Mouse (Mus musculus): ENCODE measurements around the gene Rab17. TPM values are rescaled to one million over a fixed set of nuclear protein-coding genes. Genes with fewer than 3 reads are reported as not detected.

Rab17 gene
- polyA plus RNA-seq, 2 experiments = 1.8 to 4.2 TPM

DNA sequence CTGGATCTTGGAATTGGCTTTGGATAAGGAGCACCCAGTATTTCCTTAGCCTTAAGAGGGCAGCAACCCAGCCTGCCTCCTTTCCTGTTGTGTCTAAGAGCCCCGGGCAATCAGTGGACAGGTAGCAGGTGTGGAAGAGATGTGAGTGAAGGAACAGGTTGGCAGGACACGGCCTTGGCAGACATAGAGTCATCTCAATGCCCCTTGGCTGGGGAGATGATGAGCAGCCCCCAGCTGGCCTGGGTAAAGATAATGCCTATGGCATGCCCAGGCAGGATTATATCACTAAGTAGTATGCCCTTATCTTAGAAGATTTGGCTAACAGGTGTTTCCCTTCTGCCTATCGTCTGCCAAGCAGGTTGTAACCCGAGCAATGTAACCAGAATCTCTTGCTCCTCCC lies 27.7 kb upstream of the Rab17 start:
- peaks cover 0 to 7% of the 10 kb centered on the region in 2 experiments; a peak in 1 of 4 replicates for H3K4me1 ChIP-seq (replicated peaks; ENCODE audit: control insufficient read depth in 2 of 2, insufficient read depth in 2 of 2, low read length in 1 of 2)
- no peak for DNase-seq (ENCODE audit: low read depth in 3 of 3, low spot score in 3 of 3)
- ATAC-seq (ENCODE audit: insufficient read depth) = no peak
- H3K36me3 ChIP-seq (replicated peaks; ENCODE audit: control insufficient read depth, insufficient read depth, low read depth) = no peaks in the 10 kb centered on the region
- H3K27me3 ChIP-seq (ENCODE audit: control insufficient read depth, insufficient read depth, low read length) = peaks cover 13% of the 10 kb centered on the region
- no peak overlapping the region for H3K4me2 ChIP-seq (ENCODE audit: low read depth)
- no peak overlapping the region for H3K27ac ChIP-seq
- TF ChIP-seq EP300 (IDR thresholded peaks at IDR 0.05; ENCODE audit: low read depth) = no peak
- TF ChIP-seq CTCF (IDR thresholded peaks at IDR 0.05; ENCODE audit: low read depth) = no peak
- no peaks in the 10 kb centered on the region for H3K9me3 ChIP-seq (ENCODE audit: control insufficient read depth, low read length)
- no peak overlapping the region for H3K4me3 ChIP-seq (ENCODE audit: insufficient read depth in 1 of 2, low read depth in 2 of 2, low read length in 2 of 2)
- 33% methylated on average over 4 of the region's 4 CpGs for WGBS (ENCODE audit: insufficient replicate concordance)
- no peak overlapping the region for H3K9ac ChIP-seq (replicated peaks)

DNA sequence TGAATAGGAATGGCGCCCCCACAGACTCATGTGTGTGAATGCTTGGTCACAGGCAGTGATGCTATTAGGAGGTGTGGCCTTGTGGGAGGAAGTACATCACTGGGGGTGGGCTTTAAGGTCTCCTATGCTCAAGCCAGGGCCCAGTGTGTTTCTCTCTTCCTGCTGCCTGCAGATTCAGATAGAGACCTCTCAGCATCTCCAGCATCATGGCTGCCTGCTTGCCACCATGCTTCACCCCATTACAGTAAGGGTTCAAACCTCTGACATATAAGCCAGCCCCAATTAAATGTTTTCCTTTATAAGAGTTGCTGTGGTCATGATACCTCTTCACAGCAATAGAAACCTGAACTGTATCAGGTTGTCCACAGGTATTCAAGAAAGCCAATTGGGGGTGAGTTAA lies 26.5 kb upstream of the Rab17 start:
- Histone ChIP-seq H3K27me3 (ENCODE audit: control insufficient read depth, insufficient read depth, low read length) (peaks cover 13% of the 10 kb centered on the region), H3K4me1 (replicated peaks; ENCODE audit: control insufficient read depth in 2 of 2, insufficient read depth in 2 of 2, low read length in 1 of 2) (peaks cover 0 to 7% of the 10 kb centered on the region in 2 experiments; a peak in 1 of 4 replicates), H3K4me2 (ENCODE audit: low read depth) (no peak overlapping the region), H3K36me3 (replicated peaks; ENCODE audit: control insufficient read depth, insufficient read depth, low read depth) (no peaks in the 10 kb centered on the region), H3K4me3 (ENCODE audit: insufficient read depth in 1 of 2, low read depth in 2 of 2, low read length in 2 of 2) (no peak overlapping the region), H3K9ac (replicated peaks) (no peak overlapping the region), H3K27ac (no peak overlapping the region), H3K9me3 (ENCODE audit: control insufficient read depth, low read length) (no peaks in the 10 kb centered on the region)
- no peak for DNase-seq (ENCODE audit: low read depth in 3 of 3, low spot score in 3 of 3)
- TF ChIP-seq EP300 (IDR thresholded peaks at IDR 0.05; ENCODE audit: low read depth) (no peak), CTCF (IDR thresholded peaks at IDR 0.05; ENCODE audit: low read depth) (no peak)
- no peak for ATAC-seq (ENCODE audit: insufficient read depth)
- 54% methylated on average over 1 of the region's 1 CpGs for whole genome bisulfite sequencing (ENCODE audit: insufficient replicate concordance)

GRCm38 (mm10) chr1:90981346-90981745 lies 11.9 kb upstream of the Rab17 start:
- no peak overlapping the region for H3K4me2 ChIP-seq (ENCODE audit: low read depth)
- TF ChIP-seq EP300 (IDR thresholded peaks at IDR 0.05; ENCODE audit: low read depth) (no peak), CTCF (IDR thresholded peaks at IDR 0.05; ENCODE audit: low read depth) (no peak)
- no peaks in the 10 kb centered on the region for H3K27me3 ChIP-seq (ENCODE audit: control insufficient read depth, insufficient read depth, low read length)
- no peaks in the 10 kb centered on the region for H3K4me1 ChIP-seq (replicated peaks; ENCODE audit: control insufficient read depth in 2 of 2, insufficient read depth in 2 of 2, low read length in 1 of 2)
- ATAC-seq (ENCODE audit: insufficient read depth) (no peak), DNase-seq (ENCODE audit: low read depth in 3 of 3, low spot score in 3 of 3) (no peak)
- 60% methylated on average over 3 of the region's 3 CpGs for WGBS (ENCODE audit: insufficient replicate concordance)
- H3K36me3 ChIP-seq (replicated peaks; ENCODE audit: control insufficient read depth, insufficient read depth, low read depth) = no peaks in the 10 kb centered on the region
- H3K4me3 ChIP-seq (ENCODE audit: insufficient read depth in 1 of 2, low read depth in 2 of 2, low read length in 2 of 2) = no peak overlapping the region
- no peaks in the 10 kb centered on the region for H3K9me3 ChIP-seq (ENCODE audit: control insufficient read depth, low read length)
- H3K9ac ChIP-seq (replicated peaks) = no peak overlapping the region
- H3K27ac ChIP-seq = no peak overlapping the region

- Histone ChIP-seq H3K9me3 (ENCODE audit: control insufficient read depth, low read length) (no peaks in the 10 kb centered on the region), H3K4me3 (ENCODE audit: insufficient read depth in 1 of 2, low read depth in 2 of 2, low read length in 2 of 2) (no peak overlapping the region), H3K4me2 (ENCODE audit: low read depth) (no peak overlapping the region), H3K4me1 (replicated peaks; ENCODE audit: control insufficient read depth in 2 of 2, insufficient read depth in 2 of 2, low read length in 1 of 2) (no peaks in the 10 kb centered on the region), H3K36me3 (replicated peaks; ENCODE audit: control insufficient read depth, insufficient read depth, low read depth) (no peaks in the 10 kb centered on the region), H3K9ac (replicated peaks) (no peak overlapping the region), H3K27me3 (ENCODE audit: control insufficient read depth, insufficient read depth, low read length) (no peaks in the 10 kb centered on the region), H3K27ac (no peak overlapping the region)
- DNase-seq (ENCODE audit: low read depth in 3 of 3, low spot score in 3 of 3) = no peak
- 62% methylated on average over 10 of the region's 10 CpGs for WGBS (ENCODE audit: insufficient replicate concordance)
- no peak for ATAC-seq (ENCODE audit: insufficient read depth)
- no peak for TF ChIP-seq CTCF (IDR thresholded peaks at IDR 0.05; ENCODE audit: low read depth)
- TF ChIP-seq EP300 (IDR thresholded peaks at IDR 0.05; ENCODE audit: low read depth) = no peak
Measured at GRCm38 (mm10) chr1:90980638-90981330, 11.3 kb upstream of the Rab17 start.

DNA sequence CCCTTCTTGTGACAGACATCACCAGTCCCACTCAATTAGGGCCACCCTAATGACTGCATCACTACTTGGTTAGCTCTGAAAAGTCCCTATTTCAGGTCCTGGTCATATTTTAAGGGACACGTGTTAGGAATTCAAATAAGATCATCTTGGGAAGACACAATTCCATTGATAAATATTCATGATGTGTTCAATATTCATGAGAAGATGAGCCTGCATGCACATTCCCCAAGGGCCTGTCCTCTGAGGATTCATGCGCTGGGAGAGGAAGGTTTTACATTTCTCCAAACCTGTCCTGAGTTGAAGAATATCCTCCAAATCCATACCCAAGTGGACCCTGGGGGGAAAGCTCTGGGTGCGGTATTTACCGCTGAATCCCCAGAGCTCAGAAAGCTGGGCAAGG lies 6.5 kb upstream of the Rab17 start:
- TF ChIP-seq EP300 (IDR thresholded peaks at IDR 0.05; ENCODE audit: low read depth) = no peak
- no peak for TF ChIP-seq CTCF (IDR thresholded peaks at IDR 0.05; ENCODE audit: low read depth)
- no peak for DNase-seq (ENCODE audit: low read depth in 3 of 3, low spot score in 3 of 3)
- Histone ChIP-seq H3K27ac (no peak overlapping the region), H3K4me3 (ENCODE audit: insufficient read depth in 1 of 2, low read depth in 2 of 2, low read length in 2 of 2) (no peak overlapping the region), H3K9me3 (ENCODE audit: control insufficient read depth, low read length) (no peaks in the 10 kb centered on the region), H3K9ac (replicated peaks) (no peak overlapping the region), H3K27me3 (ENCODE audit: control insufficient read depth, insufficient read depth, low read length) (no peaks in the 10 kb centered on the region), H3K4me1 (replicated peaks; ENCODE audit: control insufficient read depth in 2 of 2, insufficient read depth in 2 of 2, low read length in 1 of 2) (no peaks in the 10 kb centered on the region; a peak in 1 of 4 replicates), H3K4me2 (ENCODE audit: low read depth) (no peak overlapping the region), H3K36me3 (replicated peaks; ENCODE audit: control insufficient read depth, insufficient read depth, low read depth) (no peaks in the 10 kb centered on the region)
- ATAC-seq (ENCODE audit: insufficient read depth) = no peak
- WGBS (ENCODE audit: insufficient replicate concordance) = 69% methylated on average over 4 of the region's 4 CpGs
